Mouse (Mus musculus) MN1 (cell line): ENCODE measurements at regions not wholly inside any gene's neighbourhood (a gene's known extent, or its start where the extent isn't known, plus 50 kb on each side); places are given as distances from the start of the nearest gene placed in this dataset.
"Not testable (repeated sequence)": the region's sequence is repeated elsewhere in the genome, so short reads cannot be mapped to it uniquely, and the experiment has no call there.

ENCODE experiments used
- DNase-seq: peaks from one replicate; pipeline ENCODE4 v3.0.0-alpha.2; 2016; ENCODE audit warnings: low spot score

GRCm38 (mm10) chr13:107596183-107596582, 448.1 kb upstream of the Smim15 start:
- DNase-seq = no peak

DNA sequence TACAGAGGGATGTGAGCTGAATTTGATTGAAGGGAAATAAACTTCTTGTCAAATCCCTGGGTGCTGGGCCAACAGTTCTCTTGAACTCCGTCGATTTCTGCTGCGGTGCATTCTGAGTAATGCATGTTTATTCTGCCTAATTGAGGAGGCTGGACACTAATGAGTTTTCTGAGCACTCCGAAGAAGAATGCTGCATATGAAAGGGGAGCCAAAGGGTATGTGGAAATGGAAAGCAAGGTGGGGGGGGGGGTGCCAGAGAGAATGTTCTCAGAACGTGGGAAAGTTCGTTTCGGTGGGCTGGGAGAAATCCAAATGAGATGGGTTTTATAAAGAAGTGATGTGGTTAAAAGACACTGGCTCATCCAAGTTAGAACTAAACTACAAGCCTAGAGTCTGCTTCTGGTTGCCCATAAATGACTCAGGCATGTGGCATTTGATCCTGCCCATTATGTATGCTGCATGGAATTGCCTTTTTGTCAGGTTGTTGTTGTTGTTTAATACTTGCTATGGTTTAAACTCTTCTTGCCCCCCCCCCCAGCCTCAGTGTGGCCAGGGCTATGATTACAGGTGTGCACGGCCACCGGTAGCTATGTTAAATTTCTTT, 455.7 kb upstream of the Smim15 start:
- no peak for DNase-seq

GRCm38 (mm10) chr13:107587678-107588077, 456.6 kb upstream of the Smim15 start:
- DNase-seq = no peak

GRCm38 (mm10) chr13:107585936-107586335, 458.3 kb upstream of the Smim15 start:
- no peak for DNase-seq

- DNase-seq = no peak
Measured at GRCm38 (mm10) chr13:107585353-107585752, 458.9 kb upstream of the Smim15 start.

DNA sequence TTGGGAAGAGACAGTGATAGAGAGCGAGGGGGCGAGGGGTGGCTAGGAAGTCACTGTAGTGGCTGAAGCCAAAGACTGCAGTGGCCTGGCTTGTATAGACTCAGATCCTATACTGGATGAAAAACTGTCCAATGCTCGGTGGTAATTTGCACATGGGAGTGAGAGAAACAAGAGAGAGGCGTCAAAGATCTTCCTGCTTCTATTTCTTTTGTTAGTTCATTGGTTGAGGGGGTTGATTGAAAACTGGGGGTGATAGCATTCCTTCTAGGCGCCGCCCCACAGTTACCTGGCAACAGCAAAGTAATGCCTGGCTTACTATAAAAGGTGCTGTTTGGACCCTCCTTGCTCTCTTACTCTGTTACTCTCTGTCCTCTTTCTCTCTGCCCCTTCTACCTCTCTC, 465.3 kb upstream of the Smim15 start:
- DNase-seq = no peak

GRCm38 (mm10) chr13:107577809-107578208, 466.4 kb upstream of the Smim15 start:
- no peak for DNase-seq

DNA sequence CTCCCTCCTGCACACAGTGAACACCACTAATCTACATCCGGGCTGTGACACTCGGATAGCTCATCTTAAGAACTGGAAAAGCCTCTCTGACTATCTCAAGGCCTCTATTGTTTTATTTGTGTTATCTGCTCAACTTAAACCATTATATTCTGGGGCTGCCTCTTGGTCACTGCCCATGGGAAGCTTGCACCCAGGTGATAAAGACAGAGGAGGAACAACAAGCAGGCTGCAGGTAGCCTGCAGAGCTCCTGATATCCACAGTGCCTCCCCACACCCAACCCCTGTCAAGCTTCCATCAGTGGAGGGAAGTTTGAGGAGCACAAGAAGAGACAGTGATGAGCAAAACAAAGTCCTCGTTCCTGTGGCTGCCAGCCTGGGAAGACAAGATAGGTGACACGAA, 467.0 kb upstream of the Smim15 start:
- DNase-seq = no peak

- DNase-seq = no peak
Measured at GRCm38 (mm10) chr13:107576701-107577100, 467.5 kb upstream of the Smim15 start.

- DNase-seq = no peak
Measured at GRCm38 (mm10) chr13:107575025-107575424, 469.2 kb upstream of the Smim15 start.

DNA sequence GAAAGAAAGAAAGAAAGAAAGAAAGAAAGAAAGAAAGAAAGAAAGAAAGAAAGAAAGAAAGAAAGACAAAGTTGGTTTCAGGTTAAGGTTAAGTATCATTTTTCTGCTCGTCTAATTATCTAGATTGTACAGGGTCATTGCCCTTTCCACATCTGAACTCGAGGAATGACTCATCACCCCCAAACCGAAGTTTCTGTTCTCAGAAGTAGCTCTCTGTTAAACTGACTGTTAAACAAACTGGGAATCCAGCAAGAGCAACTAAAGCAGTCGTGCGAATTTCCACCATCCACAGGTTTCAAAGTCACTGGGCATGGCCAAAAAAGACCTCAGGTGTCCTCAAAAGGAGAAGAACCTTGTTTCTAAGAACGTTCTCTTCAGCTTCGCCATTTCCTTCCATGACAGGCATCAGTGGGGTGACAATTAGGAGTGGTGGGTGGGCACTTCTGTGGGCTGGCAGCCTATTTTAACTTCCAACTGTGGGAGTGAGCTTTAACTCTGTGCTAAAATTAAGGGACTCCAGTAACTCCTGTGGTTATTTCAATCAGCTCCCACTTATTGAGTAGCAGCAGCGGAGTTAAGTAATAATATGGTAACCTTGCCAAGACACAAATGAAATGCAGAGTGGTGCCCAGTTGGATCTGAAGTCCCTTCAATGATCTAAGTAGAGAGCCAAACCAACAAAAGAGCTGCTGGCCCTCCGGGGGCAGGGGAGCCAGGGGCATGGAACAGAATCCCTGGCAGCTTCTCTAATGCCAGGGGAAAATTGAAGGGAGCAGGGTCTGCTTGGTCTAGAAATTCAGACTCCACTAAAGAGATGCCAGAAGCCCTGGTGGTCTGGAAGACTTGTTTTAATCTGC, 470.5 kb upstream of the Smim15 start:
- DNase-seq = no peak

- no peak for DNase-seq
Measured at GRCm38 (mm10) chr13:107571539-107571938, 472.7 kb upstream of the Smim15 start.

- no peak for DNase-seq
Measured at GRCm38 (mm10) chr13:107569477-107569876, 474.8 kb upstream of the Smim15 start.

DNA sequence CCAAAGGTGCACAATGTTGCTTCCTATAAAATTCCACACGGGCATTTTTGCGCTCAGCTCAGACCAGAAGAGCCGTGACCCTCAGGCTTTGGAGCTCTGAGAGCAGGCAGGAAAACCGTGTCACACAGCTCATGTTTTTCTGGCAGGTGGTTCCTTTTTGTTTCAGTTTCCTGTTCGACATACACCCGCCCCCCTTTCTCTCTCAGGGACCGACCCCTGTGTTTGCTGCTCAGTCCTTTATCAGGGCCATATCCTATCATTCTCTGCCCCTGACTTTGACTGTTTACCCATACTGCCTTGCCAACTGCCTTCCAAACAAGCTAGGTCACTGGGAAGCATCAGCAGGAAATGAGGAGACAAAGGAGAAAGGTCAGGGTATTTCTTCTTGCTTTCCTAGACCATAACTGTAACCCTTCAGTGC, 475.5 kb upstream of the Smim15 start:
- no peak for DNase-seq

DNA sequence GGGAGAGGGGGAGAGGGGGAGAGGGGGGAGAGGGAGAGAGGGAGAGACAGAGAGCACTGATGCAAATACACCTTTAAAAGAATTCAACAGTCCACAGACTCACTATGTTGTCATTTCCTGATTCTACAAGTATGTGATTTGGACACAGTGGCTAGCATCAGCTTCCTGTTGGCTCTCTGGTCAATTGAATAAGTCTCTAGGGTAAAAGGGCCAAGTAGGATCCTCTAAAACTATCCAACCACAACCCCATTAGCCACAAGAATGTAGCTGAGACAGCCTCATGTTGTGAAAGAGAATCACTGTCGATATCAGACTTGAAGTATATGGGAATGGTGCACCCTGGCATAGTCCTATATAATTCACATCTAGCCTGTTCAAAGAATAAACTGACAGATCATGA, 481.8 kb upstream of the Smim15 start:
- DNase-seq = no peak

DNA sequence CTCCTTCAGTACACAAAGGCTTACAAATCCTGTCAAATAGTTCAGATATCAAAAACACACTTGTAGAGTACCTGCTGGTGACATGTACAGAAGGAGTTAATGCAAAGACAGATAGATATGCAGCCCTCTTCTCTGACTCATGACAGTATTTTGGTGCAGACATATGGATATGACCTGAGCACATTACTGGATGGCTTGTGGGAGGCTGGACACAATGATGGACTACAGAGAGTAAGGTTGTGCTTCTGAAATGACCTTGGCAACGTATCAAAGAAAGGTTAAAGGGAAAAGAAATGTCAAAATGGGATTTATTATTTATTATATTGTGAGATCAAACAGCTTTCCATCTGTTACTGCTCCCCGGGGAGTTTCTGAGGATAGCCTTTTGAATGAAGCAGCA, 482.7 kb upstream of the Smim15 start:
- DNase-seq = no peak

GRCm38 (mm10) chr13:107555958-107556357, 488.3 kb upstream of the Smim15 start:
- DNase-seq = no peak

DNA sequence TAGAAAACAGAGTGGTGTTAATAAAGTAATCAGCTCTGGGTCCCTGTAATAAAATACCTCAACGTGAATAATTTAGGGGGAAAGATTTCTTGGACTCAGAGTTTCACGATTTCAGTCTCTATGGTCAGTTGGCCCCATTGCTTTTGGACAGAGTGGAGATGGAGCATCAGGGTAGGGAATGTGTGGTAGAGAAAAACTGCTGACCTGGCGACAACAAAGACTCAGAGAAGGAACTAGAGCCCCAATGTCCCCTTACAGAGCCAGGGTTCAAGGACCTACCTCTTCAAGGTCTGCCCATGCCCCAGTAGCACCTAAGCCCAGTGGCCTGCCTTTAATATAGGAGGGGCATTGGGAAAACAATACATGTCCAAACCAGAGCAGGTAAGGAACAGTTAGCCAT, 490.2 kb upstream of the Smim15 start:
- no peak for DNase-seq

GRCm38 (mm10) chr13:107552165-107552564, 492.1 kb upstream of the Smim15 start:
- DNase-seq = no peak

- DNase-seq = not testable (repeated sequence)
Measured at GRCm38 (mm10) chr13:107549995-107550394, 494.3 kb upstream of the Smim15 start.

DNA sequence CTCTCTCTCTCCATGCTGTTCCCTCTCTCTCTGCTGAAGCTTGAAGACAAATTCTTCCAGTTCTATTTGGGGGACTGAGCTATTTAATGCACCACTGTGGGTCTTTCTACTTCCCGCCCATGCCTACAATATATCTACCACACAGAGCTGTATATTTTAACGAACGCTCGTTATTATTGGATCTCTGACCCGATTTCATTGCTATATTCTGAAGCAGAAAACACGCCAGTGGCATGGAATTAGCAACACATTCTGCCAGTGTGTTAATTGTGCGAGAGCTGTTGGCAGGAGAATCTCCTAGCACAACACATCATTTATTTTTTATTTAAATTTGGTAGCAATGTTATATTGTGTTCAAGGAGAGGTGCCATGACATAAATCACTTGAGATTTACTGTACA, 497.2 kb upstream of the Smim15 start:
- DNase-seq = no peak

DNA sequence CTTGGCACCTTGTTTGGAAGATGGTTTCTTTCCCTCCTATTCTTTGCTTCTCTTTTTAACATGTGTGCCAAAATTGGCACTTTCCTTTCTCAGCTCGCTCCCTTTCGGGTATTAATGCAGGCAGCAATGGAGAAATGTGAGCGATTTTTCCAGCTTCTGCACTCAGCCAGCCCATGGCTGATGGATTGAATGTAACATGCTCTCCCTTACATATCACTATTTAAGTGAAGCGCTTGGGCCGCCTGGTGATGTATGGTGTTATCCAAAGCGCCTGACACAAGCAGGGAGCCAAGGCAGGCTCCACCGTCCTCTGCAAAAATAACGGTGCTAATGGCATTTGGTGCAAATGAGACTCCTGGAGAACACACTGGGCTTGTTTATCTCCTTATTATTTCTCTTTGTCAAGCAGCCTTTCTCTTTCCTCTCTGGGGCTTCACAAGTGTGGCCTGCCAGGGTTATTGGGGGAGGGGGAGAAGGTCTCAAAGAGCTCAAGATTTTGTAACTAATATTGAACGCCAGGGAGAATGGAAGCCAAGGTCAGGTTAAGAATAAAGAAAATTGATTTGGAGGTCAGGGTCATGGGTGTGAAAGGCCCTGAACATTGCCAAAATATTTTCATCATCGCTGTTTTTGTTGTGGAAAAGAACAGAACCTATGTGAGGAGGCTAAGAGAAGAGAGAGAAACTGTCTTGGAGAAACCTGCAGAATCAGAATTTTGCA, 497.9 kb upstream of the Smim15 start:
- no peak for DNase-seq

GRCm38 (mm10) chr13:107541635-107541955, 502.7 kb upstream of the Smim15 start:
- DNase-seq = no peak
